Mouse (Mus musculus) lung, adult 2 months (tissue): ENCODE results near the gene Rhbg. TPM values are rescaled to one million over a fixed set of nuclear protein-coding genes. Genes with fewer than 3 reads are reported as not detected.

Source experiments
- DNase-seq: peaks from one replicate; pipeline ENCODE4 v3.0.0; 2022
- H3K4me1 ChIP-seq: fragments of 200-500 bp; 2 replicates; pipeline ENCODE4 v1.6.1; 2011; ENCODE audit warnings: low read length; ENCODE audit not compliant: control insufficient read depth, insufficient read depth
- H3K4me3 ChIP-seq: fragments of 200-500 bp; replicated peaks from 2 replicates; pipeline ENCODE3; 2011; ENCODE audit warnings: low read depth, mild to moderate bottlenecking, control low read depth, low read length; ENCODE audit errors: extremely low read depth
- CTCF ChIP-seq: fragments of 200-500 bp; IDR thresholded peaks from 2 replicates; pipeline ENCODE4 v1.5.1; 2011; ENCODE audit warnings: mild to moderate bottlenecking, low read length, control low read depth; ENCODE audit not compliant: insufficient read depth
- POLR2A ChIP-seq: fragments of 200-500 bp; IDR thresholded peaks from 2 replicates; pipeline ENCODE4 v1.6.1; 2011; ENCODE audit warnings: low read depth, mild to moderate bottlenecking, control low read depth, low read length, borderline replicate concordance; ENCODE audit errors: extremely low read depth
- WGBS: fragments of 180-500 bp; shearing (Covaris S2); methylation state at CpG from one replicate; pipeline ENCODE4 v1.1.7; 2018; 5-methylcytosine and 5-hydroxymethylcytosine counted together
- polyA plus RNA-seq: library from polyadenylated mRNA; depleted of rRNA; stranded (reverse); fragments of >200 nt; gene quantifications from 2 replicates; pipeline ENCODE4 v1.2.3, GENCODE M21; 2012

Rhbg gene
- polyA plus RNA-seq, 1 experiment, result 14.5 TPM

GRCm38 (mm10) chr3:88229526-88229925, 25.0 kb downstream of the Rhbg start:
- WGBS, result 78% methylated on average over 6 of the region's 6 CpGs
- Histone ChIP-seq H3K4me3 (no peak overlapping the region), H3K4me1 (no peaks in the 10 kb centered on the region)
- TF ChIP-seq POLR2A, result no peak
- TF ChIP-seq CTCF, result no peak
- no peak for DNase-seq

- no peak for DNase-seq
Measured at GRCm38 (mm10) chr3:88228906-88229305, 25.6 kb downstream of the Rhbg start.

GRCm38 (mm10) chr3:88227976-88228375, 26.5 kb downstream of the Rhbg start:
- DNase-seq, result no peak
- TF ChIP-seq CTCF, result no peak
- no peak for TF ChIP-seq POLR2A
- H3K4me1 ChIP-seq, result no peaks in the 10 kb centered on the region
- WGBS, result 56% methylated on average over 6 of the region's 6 CpGs
- no peak overlapping the region for H3K4me3 ChIP-seq

More at GRCm38 (mm10) chr3:88228906-88229305, 25.6 kb downstream of the Rhbg start:
- TF ChIP-seq CTCF (no peak), POLR2A (no peak)
- no peak overlapping the region for H3K4me3 ChIP-seq
- 46% methylated on average over 4 of the region's 4 CpGs for WGBS
- H3K4me1 ChIP-seq, result no peaks in the 10 kb centered on the region

GRCm38 (mm10) chr3:88227260-88227659, 27.2 kb downstream of the Rhbg start:
- Histone ChIP-seq H3K4me3 (no peak overlapping the region), H3K4me1 (no peaks in the 10 kb centered on the region)
- WGBS, result 41% methylated on average over 4 of the region's 4 CpGs
- no peak for TF ChIP-seq POLR2A
- no peak for TF ChIP-seq CTCF
- DNase-seq, result no peak

GRCm38 (mm10) chr3:88226101-88226845, 28.2 kb downstream of the Rhbg start:
- Histone ChIP-seq H3K4me1 (no peaks in the 10 kb centered on the region), H3K4me3 (no peak overlapping the region)
- DNase-seq, result no peak
- TF ChIP-seq CTCF (no peak), POLR2A (no peak)
- 81% methylated on average over 10 of the region's 10 CpGs for WGBS

- Histone ChIP-seq H3K4me3 (no peak overlapping the region), H3K4me1 (no peaks in the 10 kb centered on the region)
- DNase-seq, result no peak
- TF ChIP-seq POLR2A, result no peak
- no peak for TF ChIP-seq CTCF
- WGBS, result 52% methylated on average over 2 of the region's 2 CpGs
Measured at GRCm38 (mm10) chr3:88224929-88225328, 29.6 kb downstream of the Rhbg start.

- DNase-seq, result no peak
- no peaks in the 10 kb centered on the region for H3K4me1 ChIP-seq
- H3K4me3 ChIP-seq, result no peak overlapping the region
- whole genome bisulfite sequencing, result 76% methylated on average over 6 of the region's 6 CpGs
- TF ChIP-seq POLR2A (no peak), CTCF (no peak)
Measured at GRCm38 (mm10) chr3:88222446-88222845, 32.1 kb downstream of the Rhbg start.

- 51% methylated on average over 12 of the region's 12 CpGs for WGBS
- Histone ChIP-seq H3K4me1 (no peaks in the 10 kb centered on the region), H3K4me3 (no peak overlapping the region)
- TF ChIP-seq CTCF (no peak), POLR2A (no peak)
- no peak for DNase-seq
Measured at GRCm38 (mm10) chr3:88221519-88222390, 32.8 kb downstream of the Rhbg start.

GRCm38 (mm10) chr3:88220842-88221241, 33.7 kb downstream of the Rhbg start:
- TF ChIP-seq POLR2A (no peak), CTCF (peak; percentile 34; the same call in 1 of the 2 replicates)
- Histone ChIP-seq H3K4me3 (no peak overlapping the region), H3K4me1 (0 out of 2 replicates have a peak, but pooled peaks cover 1% of the 10 kb centered on the region)
- peak; percentile 43 for DNase-seq
- WGBS, result 2% methylated on average over 6 of the region's 6 CpGs

GRCm38 (mm10) chr3:88219940-88220339, 34.6 kb downstream of the Rhbg start:
- WGBS, result 23% methylated on average over 9 of the region's 9 CpGs
- no peak for DNase-seq
- Histone ChIP-seq H3K4me1 (peaks cover 8% of the 10 kb centered on the region), H3K4me3 (no peak overlapping the region)
- TF ChIP-seq POLR2A (no peak), CTCF (no peak)
